ENCODE assay signal across 10 mouse cellular contexts in genomic region chr5:139088173-139088572, GRCm38 (mm10).
DNase-seq lines count a peak whose midpoint lies in the region; ATAC-seq and TF ChIP-seq lines count a peak whose summit lies in the region.
"Had no signal": no experiment of that assay in that cellular context is flagged by ENCODE, and none has a peak within 500 bp of the region (broad histone marks: within the 10 kb centered on the region; RNA-seq: fewer than 3 reads in every experiment).

No protein-coding gene starts in this region.

- TF ChIP-seq POLR2A in kidney, adult 2 months (IDR thresholded peaks at IDR 0.05; ENCODE audit: low read depth, low read length) = no peak
- TF ChIP-seq POLR2A in embryonic fibroblast, embryonic 13.5 days (IDR thresholded peaks at IDR 0.05; ENCODE audit: low read depth, low read length) = no peak

- WGBS in kidney, adult 2 months = 95% methylated on average over 5 of the region's 5 CpGs

- TF ChIP-seq CTCF in kidney, adult 2 months (conservative IDR thresholded peaks at IDR 0.05; ENCODE audit: insufficient read depth, insufficient read length, low read depth, low read length) = peak; percentile 49
- TF ChIP-seq CTCF in embryonic fibroblast, embryonic 13.5 days (IDR thresholded peaks at IDR 0.05; ENCODE audit: borderline replicate concordance, insufficient read depth, low read length) = peak; percentile 31; the same call in 1 of the 2 replicates

- no peak for ATAC-seq in megakaryocyte-erythroid progenitor cell, adult 5-6 weeks (replicated peaks; ENCODE audit: low FRiP score, low TSS enrichment, poor library complexity, severe bottlenecking)

- no peaks in the 10 kb centered on the region for H3K27me3 ChIP-seq in kidney, adult 2 months (replicated peaks; ENCODE audit: control insufficient read depth, insufficient read depth, low read length)
- H3K27me3 ChIP-seq: forebrain, embryonic 12.5 days; heart, embryonic 12.5 days had no signal

- no peaks in the 10 kb centered on the region for H3K4me1 ChIP-seq in kidney, adult 2 months (ENCODE audit: control insufficient read depth, insufficient read depth, low read length)
- 0 out of 2 replicates have a peak, but pooled peaks cover 3% of the 10 kb centered on the region for H3K4me1 ChIP-seq in embryonic fibroblast, embryonic 13.5 days (ENCODE audit: control insufficient read depth, insufficient read depth, low read length)
- H3K4me1 ChIP-seq: forebrain, embryonic 12.5 days had no signal

- no peaks in the 10 kb centered on the region for H3K36me3 ChIP-seq in kidney, adult 2 months (ENCODE audit: control insufficient read depth, insufficient read depth, low read length)
- H3K36me3 ChIP-seq: forebrain, embryonic 12.5 days; heart, embryonic 12.5 days had no signal

- no peak overlapping the region for H3K27ac ChIP-seq in kidney, adult 2 months (ENCODE audit: insufficient read depth, low read depth, low read length)
- H3K27ac ChIP-seq in embryonic fibroblast, embryonic 13.5 days (ENCODE audit: insufficient read depth, low read length) = no peak overlapping the region
- H3K27ac ChIP-seq: forebrain, embryonic 12.5 days had no signal

- no peak for DNase-seq in kidney, adult 2 months
- DNase-seq in kidney, adult 8-10 months = no peak
- peak; percentile 33 for DNase-seq in thymus, postnatal 14 days
- DNase-seq in thymus, postnatal 0 days (ENCODE audit: low spot score) = no peak
- DNase-seq in heart, postnatal 10 days = no peak
- DNase-seq: cerebellum, postnatal 10 days had no signal

- intact Hi-C loops in heart, postnatal 10 days (cut with DNase I) = no loop called here

- H3K4me3 ChIP-seq in kidney, adult 2 months (ENCODE audit: insufficient read depth, low read depth, low read length) = no peak overlapping the region
- H3K4me3 ChIP-seq in embryonic fibroblast, embryonic 13.5 days (ENCODE audit: insufficient read depth, low read length) = no peak overlapping the region
- H3K4me3 ChIP-seq: forebrain, embryonic 12.5 days; heart, embryonic 12.5 days had no signal
